Mouse (Mus musculus): ENCODE data around the gene Large2. TPM values are rescaled to one million over a fixed set of nuclear protein-coding genes. Genes with fewer than 3 reads are reported as not detected.

Gene Large2
- polyA plus RNA-seq, 1 experiment from 2014 or later, result 1.6 TPM

- Histone ChIP-seq H3K27me3 (no peaks in the 10 kb centered on the region), H3K4me3 (no peak overlapping the region), H3K9ac (no peak overlapping the region), H3K9me3 (replicated peaks) (no peaks in the 10 kb centered on the region), H3K4me2 (no peak overlapping the region), H3K27ac (no peak overlapping the region), H3K4me1 (replicated peaks) (peaks cover 10% of the 10 kb centered on the region), H3K36me3 (peaks cover 27% of the 10 kb centered on the region)
- WGBS, result 71% methylated on average over 6 of the region's 6 CpGs
- no peak for ATAC-seq (replicated peaks; ENCODE audit: insufficient number of reproducible peaks, insufficient read depth, low FRiP score, low read depth)
These were observed 5.9 kb upstream of the Large2 start for GRCm38 (mm10) chr2:92380495-92381050.

GRCm38 (mm10) chr2:92379783-92380494, 5.3 kb upstream of the Large2 start:
- Histone ChIP-seq H3K27ac (no peak overlapping the region), H3K4me1 (replicated peaks) (peaks cover 10% of the 10 kb centered on the region), H3K36me3 (peaks cover 27% of the 10 kb centered on the region), H3K27me3 (no peaks in the 10 kb centered on the region), H3K9me3 (replicated peaks) (no peaks in the 10 kb centered on the region), H3K4me3 (no peak overlapping the region), H3K9ac (no peak overlapping the region), H3K4me2 (no peak overlapping the region)
- ATAC-seq (replicated peaks; ENCODE audit: insufficient number of reproducible peaks, insufficient read depth, low FRiP score, low read depth), result no peak
- 77% methylated on average over 17 of the region's 17 CpGs for WGBS

GRCm38 (mm10) chr2:92377320-92377719, 2.7 kb upstream of the Large2 start:
- Histone ChIP-seq H3K9ac (no peak overlapping the region), H3K27ac (no peak overlapping the region), H3K27me3 (peaks cover 13% of the 10 kb centered on the region), H3K36me3 (peaks cover 27% of the 10 kb centered on the region), H3K4me2 (no peak overlapping the region), H3K9me3 (replicated peaks) (no peaks in the 10 kb centered on the region), H3K4me3 (no peak overlapping the region), H3K4me1 (replicated peaks) (peaks cover 21% of the 10 kb centered on the region)
- WGBS, result 92% methylated on average over 7 of the region's 7 CpGs
- no peak for ATAC-seq (replicated peaks; ENCODE audit: insufficient number of reproducible peaks, insufficient read depth, low FRiP score, low read depth)

GRCm38 (mm10) chr2:92376300-92376699, 1.6 kb upstream of the Large2 start:
- peaks cover 22% of the 10 kb centered on the region for H3K27me3 ChIP-seq
- WGBS, result 78% methylated on average over 6 of the region's 6 CpGs
- no peak for ATAC-seq (replicated peaks; ENCODE audit: insufficient number of reproducible peaks, insufficient read depth, low FRiP score, low read depth)

GRCm38 (mm10) chr2:92375788-92376187, 1.1 kb upstream of the Large2 start:
- Histone ChIP-seq H3K9ac (peak overlapping the region; percentile 73), H3K36me3 (peaks cover 23% of the 10 kb centered on the region), H3K4me3 (peak overlapping the region; percentile 75), H3K4me1 (replicated peaks) (peaks cover 29% of the 10 kb centered on the region), H3K9me3 (replicated peaks) (no peaks in the 10 kb centered on the region), H3K27ac (peak overlapping the region; percentile 84), H3K27me3 (peaks cover 27% of the 10 kb centered on the region), H3K4me2 (peak overlapping the region; percentile 85)
- WGBS, result 18% methylated on average over 10 of the region's 10 CpGs
- no peak for ATAC-seq (replicated peaks; ENCODE audit: insufficient number of reproducible peaks, insufficient read depth, low FRiP score, low read depth)

More at GRCm38 (mm10) chr2:92376300-92376699, 1.6 kb upstream of the Large2 start:
- no peaks in the 10 kb centered on the region for H3K9me3 ChIP-seq (replicated peaks)
- no peak overlapping the region for H3K27ac ChIP-seq
- H3K4me3 ChIP-seq, result peak overlapping the region; percentile 75
- peaks cover 25% of the 10 kb centered on the region for H3K36me3 ChIP-seq
- H3K4me1 ChIP-seq (replicated peaks), result peaks cover 24% of the 10 kb centered on the region
- H3K4me2 ChIP-seq, result peak overlapping the region; percentile 85
- peak overlapping the region; percentile 73; the same call in 1 of the 2 replicates for H3K9ac ChIP-seq

GRCm38 (mm10) chr2:92375099-92375623, 492 bp upstream of the Large2 start:
- ATAC-seq (replicated peaks; ENCODE audit: insufficient number of reproducible peaks, insufficient read depth, low FRiP score, low read depth), result peak; percentile 95
- Histone ChIP-seq H3K27ac (peak overlapping the region; percentile 84), H3K4me3 (peak overlapping the region; percentile 75), H3K9me3 (replicated peaks) (no peaks in the 10 kb centered on the region), H3K4me1 (replicated peaks) (peaks cover 35% of the 10 kb centered on the region), H3K27me3 (peaks cover 34% of the 10 kb centered on the region), H3K36me3 (peaks cover 20% of the 10 kb centered on the region), H3K4me2 (peak overlapping the region; percentile 85), H3K9ac (peak overlapping the region; percentile 73)
- 1% methylated on average over 29 of the region's 29 CpGs for WGBS

- H3K27me3 ChIP-seq, result peaks cover 51% of the 10 kb centered on the region
These were observed 1.2 kb downstream of the Large2 start for GRCm38 (mm10) chr2:92373437-92373813.

GRCm38 (mm10) chr2:92372767-92373436, 1.8 kb downstream of the Large2 start:
- Histone ChIP-seq H3K9ac (no peak overlapping the region), H3K36me3 (0 out of 2 replicates have a peak, but pooled peaks cover 2% of the 10 kb centered on the region), H3K4me1 (replicated peaks) (peaks cover 36% of the 10 kb centered on the region), H3K9me3 (replicated peaks) (no peaks in the 10 kb centered on the region), H3K4me3 (no peak overlapping the region), H3K27me3 (peaks cover 55% of the 10 kb centered on the region), H3K27ac (peak overlapping the region; percentile 48; the same call in 1 of the 2 replicates), H3K4me2 (no peak overlapping the region)
- WGBS, result 60% methylated on average over 9 of the region's 9 CpGs
- ATAC-seq (replicated peaks; ENCODE audit: insufficient number of reproducible peaks, insufficient read depth, low FRiP score, low read depth), result no peak

More at GRCm38 (mm10) chr2:92373437-92373813, 1.2 kb downstream of the Large2 start:
- no peak overlapping the region for H3K4me3 ChIP-seq
- 0 out of 2 replicates have a peak, but pooled peaks cover 7% of the 10 kb centered on the region for H3K36me3 ChIP-seq
- no peak overlapping the region for H3K9ac ChIP-seq
- 76% methylated on average over 11 of the region's 11 CpGs for WGBS
- peaks cover 36% of the 10 kb centered on the region for H3K4me1 ChIP-seq (replicated peaks)
- no peak for ATAC-seq (replicated peaks; ENCODE audit: insufficient number of reproducible peaks, insufficient read depth, low FRiP score, low read depth)
- H3K4me2 ChIP-seq, result no peak overlapping the region; the same call in 1 of the 2 replicates
- H3K27ac ChIP-seq, result peak overlapping the region; percentile 48; the same call in 1 of the 2 replicates
- no peaks in the 10 kb centered on the region for H3K9me3 ChIP-seq (replicated peaks)

- no peak overlapping the region for H3K4me3 ChIP-seq
- peaks cover 36% of the 10 kb centered on the region for H3K4me1 ChIP-seq (replicated peaks)
- H3K9ac ChIP-seq, result no peak overlapping the region
- H3K36me3 ChIP-seq, result no peaks in the 10 kb centered on the region
- no peak for ATAC-seq (replicated peaks; ENCODE audit: insufficient number of reproducible peaks, insufficient read depth, low FRiP score, low read depth)
- H3K27ac ChIP-seq, result peak overlapping the region; percentile 48; the same call in 1 of the 2 replicates
- WGBS, result 38% methylated on average over 10 of the region's 10 CpGs
- no peak overlapping the region for H3K4me2 ChIP-seq
- H3K9me3 ChIP-seq (replicated peaks), result no peaks in the 10 kb centered on the region
- peaks cover 56% of the 10 kb centered on the region for H3K27me3 ChIP-seq
These were observed 2.5 kb downstream of the Large2 start for GRCm38 (mm10) chr2:92371971-92372690.

GRCm38 (mm10) chr2:92370821-92371805, 3.6 kb downstream of the Large2 start:
- no peak for ATAC-seq (replicated peaks; ENCODE audit: insufficient number of reproducible peaks, insufficient read depth, low FRiP score, low read depth)
- Histone ChIP-seq H3K4me3 (peak overlapping the region; percentile 44), H3K4me1 (replicated peaks) (peaks cover 32% of the 10 kb centered on the region), H3K27ac (peak overlapping the region; percentile 3; the same call in 1 of the 2 replicates), H3K27me3 (peaks cover 56% of the 10 kb centered on the region), H3K9me3 (replicated peaks) (no peaks in the 10 kb centered on the region), H3K4me2 (peak overlapping the region; percentile 75), H3K9ac (peak overlapping the region; percentile 8; the same call in 1 of the 2 replicates), H3K36me3 (no peaks in the 10 kb centered on the region)
- WGBS, result 5% methylated on average over 44 of the region's 45 CpGs

Data from heart, embryonic 15.5 days (tissue).